Mouse (Mus musculus): Measurements from ENCODE around the gene Pink1.

Gene Pink1

DNA sequence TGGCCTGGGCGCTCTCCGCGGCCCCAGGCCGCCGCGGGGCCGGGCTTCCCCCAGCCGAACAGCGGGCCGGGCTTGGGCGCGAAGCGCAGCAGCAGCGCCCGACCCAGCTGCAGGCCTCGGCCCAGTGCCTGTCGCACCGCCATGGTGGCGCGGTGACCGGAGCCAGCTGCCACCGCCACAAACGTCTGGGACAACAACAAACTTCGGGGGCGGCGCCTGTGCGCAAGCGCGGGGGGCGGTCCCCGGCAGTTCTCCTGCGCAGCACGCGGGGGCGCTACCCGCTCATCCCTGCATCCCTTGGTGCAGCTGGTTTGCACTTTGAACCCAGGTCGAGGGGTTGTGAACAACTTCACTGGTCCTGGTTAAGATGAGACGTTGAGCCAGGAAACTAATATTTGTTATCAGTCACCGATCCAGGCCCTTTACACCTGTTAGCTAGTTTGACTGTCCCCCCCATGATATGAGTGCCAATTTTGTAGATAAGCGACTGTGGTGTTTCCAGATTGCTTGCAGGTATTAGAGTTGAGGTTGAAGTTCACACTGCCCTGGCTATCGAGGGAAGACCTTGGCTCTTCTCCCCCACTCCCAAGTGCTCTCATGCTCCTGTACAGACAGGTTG, at the start of gene Pink1:
Gene Pink1, minus strand, starts transcription at position 231 of the 619 bp plus-strand sequence.
- WGBS: 3% methylated on average over 41 of the region's 41 CpGs

DNA sequence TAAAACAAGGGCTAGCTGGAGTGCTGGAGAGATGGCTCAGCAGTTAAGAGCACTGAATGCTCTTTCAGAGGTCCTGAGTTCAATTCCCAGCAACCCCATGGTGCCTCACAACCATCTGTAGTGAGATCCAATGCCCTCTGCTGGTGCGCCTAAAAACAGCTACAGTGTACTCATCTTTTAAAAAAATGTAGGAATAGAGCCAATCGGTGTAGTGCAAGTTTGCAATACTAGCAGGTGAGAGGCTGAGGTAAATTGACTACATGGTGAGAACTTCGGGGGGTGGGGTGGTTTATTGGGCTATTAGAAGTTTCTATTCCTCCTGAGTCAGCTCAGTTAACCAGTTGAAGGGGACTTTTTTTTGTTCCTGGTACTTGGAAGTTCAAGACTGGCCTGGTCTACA, 49.0 kb upstream of the Pink1 start:
- WGBS: 88% methylated on average over 3 of the region's 3 CpGs

DNA sequence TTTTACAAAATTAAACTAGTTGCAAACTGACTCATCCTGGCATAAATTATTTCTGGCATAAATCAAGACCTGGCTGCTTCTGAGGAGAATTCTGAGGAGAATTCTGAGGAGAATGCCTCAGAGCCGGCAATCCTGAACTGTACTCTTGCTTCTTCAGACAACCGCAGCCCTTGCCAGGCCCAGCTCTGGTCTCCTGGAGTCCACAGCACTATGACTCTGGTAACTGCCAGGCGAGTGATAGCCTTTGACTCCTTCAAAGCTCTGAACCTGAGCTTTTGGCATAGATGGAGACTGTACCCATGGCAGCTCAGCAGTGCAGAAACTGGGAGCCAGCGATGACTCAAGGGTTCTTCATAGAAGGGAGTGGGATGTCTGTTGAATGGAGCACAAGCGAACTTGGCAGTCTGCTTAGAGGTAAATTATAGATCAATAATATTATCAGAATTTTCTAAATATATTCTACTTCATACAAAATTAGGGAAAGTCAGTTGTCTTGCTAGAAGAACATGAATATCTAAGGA, 44.9 kb upstream of the Pink1 start:
- 61% methylated on average over 5 of the region's 5 CpGs for WGBS

- WGBS: 70% methylated on average over 12 of the region's 12 CpGs
Measured at GRCm38 (mm10) chr4:138368498-138369260, 42.6 kb upstream of the Pink1 start.

DNA sequence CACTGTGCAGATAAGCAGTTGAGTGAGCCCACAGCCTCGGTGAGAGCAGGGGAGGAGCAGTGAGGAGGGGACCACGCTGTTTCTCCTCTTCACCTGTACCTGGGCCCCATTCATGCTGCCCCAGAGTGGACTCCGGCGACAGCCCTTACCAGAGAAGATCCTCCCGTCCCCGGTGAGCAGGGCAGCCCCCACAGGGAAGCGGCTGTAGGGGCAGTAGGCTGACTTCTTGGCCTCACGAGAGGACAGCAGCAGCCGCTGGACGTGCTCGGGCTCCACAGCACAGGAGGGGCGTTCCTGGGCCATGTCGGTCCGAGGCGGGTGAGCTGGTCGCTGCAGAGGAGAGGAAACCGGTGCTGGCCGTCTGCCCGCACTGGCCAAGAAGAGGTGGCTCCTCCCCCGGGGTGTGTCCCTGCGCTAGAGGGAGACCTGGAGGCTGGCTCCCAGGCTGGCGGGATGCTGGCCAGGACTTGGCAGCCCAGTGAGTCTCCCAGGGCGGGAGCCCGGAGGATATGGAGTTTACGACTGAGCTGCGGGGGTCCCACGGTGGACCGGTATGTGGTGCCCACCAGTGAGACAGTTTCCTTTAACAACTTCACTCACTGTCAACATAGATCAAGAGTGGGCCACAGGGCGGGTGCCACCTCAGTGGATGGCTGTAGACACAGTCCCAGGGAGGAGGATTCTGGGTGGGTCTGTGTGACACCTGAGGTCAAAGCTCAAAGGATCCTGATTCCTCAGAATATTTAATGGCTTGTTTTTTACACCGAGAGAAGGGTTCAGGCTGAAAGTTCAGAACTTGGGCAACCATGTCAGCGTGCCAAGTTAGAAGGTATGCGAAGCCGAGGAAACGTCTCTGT, 41.8 kb upstream of the Pink1 start, which contains the start of gene Cda:
Gene Cda, minus strand, starts transcription at position 352 of the 857 bp plus-strand sequence.
- 10% methylated on average over 34 of the region's 34 CpGs for WGBS

DNA sequence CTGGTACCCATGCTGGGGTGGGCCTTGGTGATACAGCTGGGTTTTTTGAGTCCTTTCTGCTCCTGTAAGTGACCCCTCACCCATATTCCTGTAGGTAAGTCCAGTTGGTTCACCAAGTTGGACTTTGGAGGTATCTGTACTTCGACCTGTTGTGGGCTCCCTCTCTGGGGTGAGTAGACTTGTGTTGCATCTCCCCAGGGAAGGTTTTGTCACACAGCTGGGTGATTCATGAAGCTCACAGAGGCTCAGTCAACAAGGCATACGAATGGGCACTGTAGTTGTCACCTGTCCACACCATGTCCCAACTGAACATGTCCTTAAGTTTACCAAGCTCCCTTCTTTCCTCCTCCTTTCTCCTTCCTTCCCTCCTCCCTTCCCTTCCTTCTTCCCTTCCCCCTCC, 40.5 kb upstream of the Pink1 start:
- WGBS: 89% methylated on average over 2 of the region's 2 CpGs

DNA sequence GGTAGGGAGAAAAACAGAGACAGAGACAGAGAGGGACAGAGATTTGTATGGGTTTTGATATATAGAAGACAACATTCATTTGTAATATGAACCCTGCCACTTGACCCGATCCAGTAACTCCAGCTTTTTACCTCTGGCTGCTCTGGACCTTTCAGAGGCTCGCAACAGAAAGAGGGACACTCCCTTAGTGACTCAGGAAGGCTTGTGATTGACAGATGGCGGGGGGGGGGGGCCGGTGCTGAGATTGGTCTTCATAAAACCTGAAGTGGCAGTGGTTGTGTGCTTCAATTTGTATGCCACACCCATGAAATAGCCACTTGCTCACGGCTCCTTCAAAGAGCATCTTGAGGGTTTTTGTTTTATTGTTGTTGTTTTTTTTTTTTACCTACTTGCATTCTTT, 37.4 kb upstream of the Pink1 start:
- 77% methylated on average over 5 of the region's 5 CpGs for WGBS

- 93% methylated on average over 7 of the region's 7 CpGs for WGBS
Measured at GRCm38 (mm10) chr4:138362883-138363282, 36.8 kb upstream of the Pink1 start.

DNA sequence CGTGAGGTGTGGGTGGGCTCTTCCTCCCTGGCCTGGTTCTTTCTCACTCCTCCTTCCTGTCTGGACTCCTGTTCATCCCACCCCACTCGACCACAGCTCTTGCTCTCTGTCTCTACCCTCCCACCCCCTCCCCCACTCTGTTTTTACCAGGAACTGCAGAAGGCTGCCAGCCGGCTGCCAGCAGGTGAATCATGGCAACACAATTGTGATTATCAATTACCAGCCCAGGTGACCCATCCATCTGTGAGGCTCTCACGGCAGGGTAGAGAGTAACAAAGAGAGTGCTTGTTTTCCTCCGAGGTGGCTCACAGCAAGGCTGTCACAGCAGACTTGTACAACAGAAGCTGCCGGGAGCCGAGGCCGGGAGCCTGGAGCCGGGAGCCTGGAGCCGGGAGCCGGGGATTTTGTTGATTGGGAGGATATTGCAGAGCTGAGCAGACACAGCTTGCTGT, 35.3 kb upstream of the Pink1 start:
- WGBS: 13% methylated on average over 11 of the region's 11 CpGs

DNA sequence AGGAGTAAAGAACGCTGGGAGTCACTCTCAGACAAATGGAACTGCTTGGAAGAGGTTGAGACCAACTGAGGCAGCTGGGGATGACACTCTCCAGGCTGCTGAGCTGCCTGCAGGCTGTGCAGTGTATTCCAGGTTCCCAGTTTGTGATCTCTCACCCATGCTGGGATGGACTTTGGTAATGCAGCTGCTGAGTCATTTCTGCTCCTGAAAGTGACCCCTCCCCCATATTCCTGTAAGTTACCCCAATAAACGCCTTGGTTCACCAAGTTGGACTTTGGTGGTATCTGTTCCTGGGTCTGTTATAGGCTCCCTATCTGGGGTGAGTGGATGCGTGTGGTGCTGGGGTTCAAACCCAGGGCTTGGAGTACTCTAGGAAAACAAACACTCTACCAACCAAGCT, 32.1 kb upstream of the Pink1 start:
- WGBS: 89% methylated on average over 3 of the region's 3 CpGs

DNA sequence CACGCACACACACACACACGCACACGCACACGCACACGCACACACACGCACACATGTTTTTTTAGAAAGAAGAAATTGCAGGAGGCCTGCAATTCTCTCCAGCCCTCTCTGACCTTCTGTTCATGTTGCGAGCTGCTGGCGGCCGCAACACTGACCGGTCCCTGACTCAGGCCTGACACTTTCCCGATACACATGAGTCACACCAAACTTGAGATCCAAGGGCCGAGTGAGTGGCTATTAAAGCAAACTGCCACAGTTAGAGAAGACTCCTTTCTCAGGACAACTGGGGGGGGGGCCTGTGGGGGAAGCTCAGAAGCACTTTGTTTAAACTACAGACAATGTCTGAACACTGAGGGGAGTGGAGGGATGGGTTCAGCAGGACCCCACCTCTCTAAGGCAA, 30.4 kb upstream of the Pink1 start:
- 92% methylated on average over 12 of the region's 12 CpGs for WGBS

DNA sequence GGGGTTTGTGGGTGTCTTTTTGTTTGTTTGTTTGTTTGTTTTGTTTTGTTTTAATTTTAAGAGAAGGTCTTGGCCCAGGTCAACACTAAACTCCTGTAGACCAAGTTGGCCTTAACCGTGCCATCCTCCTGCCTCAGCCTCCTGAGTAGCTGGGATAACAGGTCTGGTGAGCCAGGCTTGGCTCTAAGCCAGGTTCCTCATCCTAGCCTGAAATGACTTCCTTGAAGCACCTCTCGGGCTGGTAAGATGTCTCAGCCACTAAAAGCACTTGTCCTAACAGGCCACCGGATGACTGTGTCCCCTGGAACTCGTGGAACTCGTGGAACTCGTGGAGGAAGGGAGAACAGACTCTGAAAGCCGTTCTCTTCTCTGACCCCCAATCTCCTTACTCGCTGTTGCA, 30.0 kb upstream of the Pink1 start:
- 91% methylated on average over 8 of the region's 8 CpGs for WGBS

- WGBS: 86% methylated on average over 2 of the region's 2 CpGs
Measured at GRCm38 (mm10) chr4:138355496-138355895, 29.4 kb upstream of the Pink1 start.

GRCm38 (mm10) chr4:138353438-138354171, 27.5 kb upstream of the Pink1 start:
- WGBS: 81% methylated on average over 10 of the region's 10 CpGs

GRCm38 (mm10) chr4:138352692-138353091, 26.6 kb upstream of the Pink1 start:
- 85% methylated on average over 6 of the region's 6 CpGs for WGBS

DNA sequence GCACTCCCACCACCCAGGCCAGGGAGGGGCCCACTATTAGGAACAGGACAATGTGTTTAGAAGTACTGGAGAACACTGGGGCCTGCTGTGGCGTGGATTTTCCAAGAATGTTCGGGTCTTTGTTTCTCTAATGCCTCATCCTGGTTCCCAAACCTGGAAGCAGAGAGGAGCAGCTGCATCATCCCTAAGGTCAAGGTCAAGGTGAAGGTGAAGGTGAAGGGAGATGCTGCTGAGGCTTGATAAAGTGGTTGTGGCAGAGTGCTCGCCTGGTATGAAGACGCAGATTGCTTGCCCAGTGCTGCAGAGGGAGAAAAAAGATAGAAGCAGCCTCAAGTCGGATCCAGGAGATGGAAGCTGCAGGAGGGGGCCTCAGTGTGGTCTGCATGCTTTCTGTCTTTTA, 25.7 kb upstream of the Pink1 start:
- WGBS: 90% methylated on average over 5 of the region's 5 CpGs

DNA sequence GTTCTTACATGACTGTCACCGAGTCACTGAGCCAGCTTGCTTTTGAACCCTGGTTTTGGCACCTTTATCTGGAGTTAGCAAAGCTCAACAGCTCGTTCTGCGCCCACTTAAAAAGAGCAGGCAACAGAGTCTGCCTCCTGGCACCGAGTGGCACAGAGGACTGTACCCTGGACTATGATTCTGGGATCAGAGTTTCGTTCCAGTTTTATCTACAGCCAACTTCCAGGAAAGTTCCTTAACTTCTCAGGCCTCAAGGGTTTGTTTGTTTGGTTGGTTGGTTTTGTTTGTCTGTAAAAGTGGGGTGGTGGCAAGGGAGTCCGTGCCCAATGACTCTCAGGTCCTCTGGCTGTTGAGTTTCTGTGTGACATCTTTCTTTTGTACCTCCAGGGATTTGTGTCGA, 22.6 kb upstream of the Pink1 start:
- 67% methylated on average over 7 of the region's 7 CpGs for WGBS

DNA sequence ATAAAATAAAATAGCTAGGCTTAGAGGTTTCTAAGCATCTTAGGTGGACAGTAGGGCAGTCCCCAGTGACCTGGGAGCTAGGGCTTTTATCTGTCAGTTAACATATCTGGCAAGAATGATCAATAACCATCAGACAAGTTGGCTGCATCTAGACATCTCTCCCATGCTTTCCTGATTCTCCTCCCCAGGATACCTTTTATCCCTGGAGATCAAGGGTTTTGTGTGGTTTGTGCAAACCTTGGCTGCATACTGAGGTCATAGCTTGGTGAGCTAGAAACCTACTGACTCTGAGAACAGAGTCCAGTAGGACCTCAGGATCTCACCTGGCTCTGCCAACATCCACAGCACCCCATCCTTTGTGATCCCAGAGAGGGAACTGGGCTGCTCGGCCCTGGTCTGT, 21.2 kb upstream of the Pink1 start:
- WGBS: 82% methylated on average over 1 of the region's 1 CpGs

- 70% methylated on average over 9 of the region's 9 CpGs for WGBS
Measured at GRCm38 (mm10) chr4:138344891-138345545, 18.9 kb upstream of the Pink1 start.

DNA sequence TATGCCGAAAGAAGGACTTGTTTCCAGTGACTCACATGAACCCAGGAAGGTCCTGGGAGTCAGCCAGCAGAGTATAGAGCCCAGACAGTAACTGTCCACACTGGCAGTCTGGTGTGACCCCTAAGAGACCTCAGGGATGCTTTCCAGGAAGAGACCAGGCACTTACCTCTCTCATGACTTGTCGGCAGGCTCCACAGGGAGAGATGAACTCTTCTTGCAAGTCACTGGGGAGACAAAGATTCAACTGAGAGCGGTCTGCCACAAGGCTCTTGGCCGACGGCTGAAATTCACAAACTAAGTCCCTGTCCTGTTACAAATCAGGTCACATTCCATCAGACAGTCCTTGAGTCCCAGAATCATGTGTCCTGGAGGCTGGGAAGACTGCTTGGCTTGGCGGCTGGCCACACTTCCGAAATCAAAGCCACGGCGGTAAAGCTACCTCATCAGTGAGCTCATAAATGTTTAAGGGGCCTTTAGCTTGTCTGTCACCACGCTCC, 17.3 kb upstream of the Pink1 start:
- 63% methylated on average over 10 of the region's 10 CpGs for WGBS

DNA sequence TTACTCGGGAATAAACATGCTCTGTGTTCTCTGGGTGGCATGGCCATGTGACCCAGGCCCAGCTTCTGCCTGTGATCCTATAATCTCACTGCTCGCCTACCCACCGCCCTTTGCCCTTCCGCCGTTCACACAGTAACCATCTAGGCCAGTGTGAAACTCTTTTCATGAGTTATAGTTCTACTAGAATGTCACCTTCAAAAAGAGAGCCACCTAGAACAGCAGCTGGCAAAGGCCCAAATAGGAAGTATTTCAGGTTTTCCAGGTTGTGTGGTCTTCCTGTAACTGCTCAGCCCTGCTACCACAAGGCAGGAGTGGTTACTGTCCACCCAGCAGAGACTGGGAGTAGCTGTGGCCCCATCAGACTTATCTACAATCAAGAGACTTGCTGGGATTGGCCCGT, 16.7 kb upstream of the Pink1 start:
- WGBS: 94% methylated on average over 6 of the region's 6 CpGs
